Mouse (Mus musculus) neural tube, embryonic 15.5 days (tissue): ENCODE measurements at regions not wholly inside any gene's neighbourhood (a gene's known extent, or its start where the extent isn't known, plus 50 kb on each side); places are given as distances from the start of the nearest gene placed in this dataset.

Source experiments
- ATAC-seq: fragments of 200-750 bp; cut with Nextera tagmentation; 2 replicates; pipeline ENCODE4 v1.8.0; 2017; ENCODE audit warnings: mild to moderate bottlenecking, moderate TSS enrichment, moderate library complexity; ENCODE audit not compliant: low FRiP score
- H3K27ac ChIP-seq: fragments of 300-500 bp; sonication (generic); replicated peaks from 2 replicates; pipeline ENCODE4 v1.5.1; 2015; ENCODE audit warnings: mild to moderate bottlenecking, inconsistent platforms
- H3K27me3 ChIP-seq: fragments of 300-500 bp; sonication (generic); replicated peaks from 2 replicates; pipeline ENCODE4 v1.6.1; 2015; ENCODE audit warnings: inconsistent platforms
- H3K36me3 ChIP-seq: fragments of 300-500 bp; sonication (generic); 2 replicates; pipeline ENCODE4 v1.6.1; 2015; ENCODE audit warnings: inconsistent platforms
- H3K4me1 ChIP-seq: fragments of 300-500 bp; sonication (generic); 2 replicates; pipeline ENCODE4 v1.6.1; 2015; ENCODE audit warnings: inconsistent platforms
- H3K4me2 ChIP-seq: fragments of 300-500 bp; sonication (generic); 2 replicates; pipeline ENCODE4 v1.6.1; 2015; ENCODE audit warnings: inconsistent platforms, mild to moderate bottlenecking, moderate library complexity
- H3K4me3 ChIP-seq: fragments of 300-500 bp; sonication (generic); replicated peaks from 2 replicates; pipeline ENCODE4 v1.5.1; 2015; ENCODE audit warnings: mild to moderate bottlenecking, inconsistent platforms
- H3K9ac ChIP-seq: fragments of 300-500 bp; sonication (generic); replicated peaks from 2 replicates; pipeline ENCODE4 v1.6.1; 2015; ENCODE audit warnings: mild to moderate bottlenecking, inconsistent platforms
- H3K9me3 ChIP-seq: fragments of 300-500 bp; sonication (generic); replicated peaks from 2 replicates; pipeline ENCODE4 v1.6.1; 2016; ENCODE audit warnings: inconsistent platforms
- WGBS: fragments of 180-500 bp; shearing (Covaris S2); methylation state at CpG from one replicate; pipeline ENCODE4 v1.1.7; 2015; ENCODE audit warnings: mixed read lengths; 5-methylcytosine and 5-hydroxymethylcytosine counted together

DNA sequence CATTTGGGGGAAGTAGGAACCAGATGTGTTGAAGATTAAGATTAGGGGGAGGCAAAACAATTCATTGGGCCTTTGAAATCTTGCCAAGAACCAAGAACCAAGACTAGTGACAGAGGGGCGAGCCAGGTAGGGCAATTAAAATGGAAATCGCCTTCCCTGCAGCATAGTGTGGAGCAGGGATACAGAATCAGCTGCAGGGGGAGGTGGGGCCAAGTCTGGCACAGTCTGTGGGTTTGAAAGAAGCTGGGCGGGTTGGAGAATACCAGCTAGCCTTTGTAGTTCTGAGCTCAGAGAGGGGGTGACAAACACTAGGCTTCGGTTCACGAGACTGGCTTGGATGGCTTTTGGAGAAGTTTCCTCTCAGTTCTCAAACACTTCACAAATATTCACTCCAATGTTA, 414.3 kb upstream of the Ubash3b start:
- 19% methylated on average over 5 of the region's 5 CpGs for WGBS
- no peak overlapping the region for H3K9ac ChIP-seq

GRCm38 (mm10) chr9:41570262-41570661, 408.8 kb upstream of the Ubash3b start:
- H3K4me1 ChIP-seq = peaks cover 2% of the 10 kb centered on the region; the same call in 1 of the 2 replicates
- H3K36me3 ChIP-seq = no peaks in the 10 kb centered on the region
- H3K27me3 ChIP-seq = no peaks in the 10 kb centered on the region
- H3K27ac ChIP-seq = no peak overlapping the region
- H3K4me2 ChIP-seq = no peak overlapping the region
- no peak for ATAC-seq
- 81% methylated on average over 4 of the region's 4 CpGs for WGBS
- H3K4me3 ChIP-seq = no peak overlapping the region
- H3K9ac ChIP-seq = no peak overlapping the region
- no peaks in the 10 kb centered on the region for H3K9me3 ChIP-seq

More for the DNA sequence above, 414.3 kb upstream of the Ubash3b start:
- Histone ChIP-seq H3K27ac (peak overlapping the region; percentile 60), H3K9me3 (no peaks in the 10 kb centered on the region), H3K36me3 (no peaks in the 10 kb centered on the region), H3K4me2 (no peak overlapping the region), H3K4me1 (peaks cover 30% of the 10 kb centered on the region), H3K4me3 (no peak overlapping the region), H3K27me3 (no peaks in the 10 kb centered on the region)
- ATAC-seq = no peak

- ATAC-seq = no peak
- H3K4me2 ChIP-seq = no peak overlapping the region
- no peak overlapping the region for H3K9ac ChIP-seq
- H3K4me3 ChIP-seq = no peak overlapping the region
- H3K27me3 ChIP-seq = no peaks in the 10 kb centered on the region
- peaks cover 3% of the 10 kb centered on the region; the same call in 1 of the 2 replicates for H3K36me3 ChIP-seq
- no peaks in the 10 kb centered on the region for H3K9me3 ChIP-seq
- no peak overlapping the region for H3K27ac ChIP-seq
- WGBS = 64% methylated on average over 5 of the region's 5 CpGs
- 0 out of 2 replicates have a peak, but pooled peaks cover 2% of the 10 kb centered on the region for H3K4me1 ChIP-seq
These were observed 405.0 kb upstream of the Ubash3b start for GRCm38 (mm10) chr9:41566496-41566895.

DNA sequence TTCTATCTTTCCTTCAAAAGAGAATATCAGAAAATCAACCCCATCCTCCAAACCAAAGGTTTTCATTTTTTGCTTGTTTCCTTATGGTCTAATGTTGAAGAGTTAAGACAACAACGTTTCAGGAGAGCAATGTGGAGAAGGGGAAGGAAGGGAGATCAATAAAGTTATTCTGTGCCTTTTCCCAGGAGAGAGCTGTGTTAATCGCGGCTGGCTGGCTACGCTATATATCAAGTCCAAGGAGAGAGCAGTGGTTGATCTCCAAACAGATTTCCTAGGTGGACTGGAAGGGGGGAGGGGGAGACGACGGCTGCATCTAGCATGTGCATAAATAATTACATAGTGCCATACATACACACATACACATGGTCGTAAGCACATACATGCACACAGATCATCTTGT, 404.3 kb upstream of the Ubash3b start:
- H3K9ac ChIP-seq = no peak overlapping the region
- no peaks in the 10 kb centered on the region for H3K9me3 ChIP-seq
- no peaks in the 10 kb centered on the region for H3K4me1 ChIP-seq
- H3K4me3 ChIP-seq = no peak overlapping the region
- no peak overlapping the region for H3K27ac ChIP-seq
- H3K27me3 ChIP-seq = no peaks in the 10 kb centered on the region
- WGBS = 34% methylated on average over 7 of the region's 7 CpGs
- peak; percentile 28; the same call in 1 of the 2 replicates for ATAC-seq
- H3K4me2 ChIP-seq = peak overlapping the region; percentile 35
- peaks cover 3% of the 10 kb centered on the region; the same call in 1 of the 2 replicates for H3K36me3 ChIP-seq

DNA sequence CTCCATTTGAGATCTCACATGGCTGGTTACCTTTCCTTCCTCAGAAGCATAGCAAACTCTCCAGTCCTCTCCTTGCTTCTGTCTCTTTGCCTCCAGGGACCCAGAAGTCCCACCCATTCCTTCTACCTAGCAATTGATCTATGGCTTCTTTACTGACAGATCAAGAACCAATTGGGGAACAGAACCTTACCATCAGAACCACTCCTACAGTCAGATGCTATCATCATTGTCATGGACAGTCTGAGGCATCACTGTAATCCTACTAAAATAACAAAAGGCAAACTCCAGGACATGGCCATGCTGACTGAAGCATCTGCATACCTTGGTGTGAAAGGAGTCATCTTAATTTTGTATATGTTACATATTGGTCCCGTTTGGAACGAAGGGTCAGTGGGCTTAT, 401.9 kb upstream of the Ubash3b start:
- H3K27me3 ChIP-seq = no peaks in the 10 kb centered on the region
- WGBS = 94% methylated on average over 2 of the region's 2 CpGs

DNA sequence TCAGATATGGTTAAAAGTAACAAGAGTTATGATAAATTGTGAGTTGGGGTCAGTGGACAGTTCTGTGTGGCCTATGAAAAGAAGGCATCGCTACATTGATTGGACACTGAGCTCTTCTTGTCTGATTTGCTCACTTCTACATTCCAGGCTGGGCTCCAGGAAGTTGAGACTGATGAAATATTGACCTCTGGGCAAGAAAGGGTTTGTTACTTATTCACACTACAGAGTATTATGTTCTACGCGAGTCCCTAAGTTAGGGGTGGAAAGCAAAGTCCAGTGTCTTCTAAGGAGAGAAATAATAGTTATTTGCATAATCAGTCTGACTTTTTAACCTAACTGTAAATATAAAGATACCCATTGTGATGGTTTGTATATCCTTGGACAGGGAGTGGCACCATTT, 397.0 kb upstream of the Ubash3b start:
- no peak overlapping the region for H3K4me3 ChIP-seq
- no peaks in the 10 kb centered on the region for H3K9me3 ChIP-seq
- H3K27ac ChIP-seq = no peak overlapping the region
- H3K9ac ChIP-seq = no peak overlapping the region
- no peaks in the 10 kb centered on the region for H3K27me3 ChIP-seq
- H3K4me1 ChIP-seq = no peaks in the 10 kb centered on the region
- ATAC-seq = no peak
- peaks cover 3% of the 10 kb centered on the region; the same call in 1 of the 2 replicates for H3K36me3 ChIP-seq
- H3K4me2 ChIP-seq = no peak overlapping the region
- WGBS = 98% methylated on average over 3 of the region's 3 CpGs

More for the DNA sequence above, 401.9 kb upstream of the Ubash3b start:
- no peak overlapping the region for H3K27ac ChIP-seq
- H3K36me3 ChIP-seq = peaks cover 3% of the 10 kb centered on the region; the same call in 1 of the 2 replicates
- H3K4me3 ChIP-seq = no peak overlapping the region
- H3K9me3 ChIP-seq = no peaks in the 10 kb centered on the region
- no peak overlapping the region for H3K4me2 ChIP-seq
- no peaks in the 10 kb centered on the region for H3K4me1 ChIP-seq
- H3K9ac ChIP-seq = no peak overlapping the region
- ATAC-seq = no peak

DNA sequence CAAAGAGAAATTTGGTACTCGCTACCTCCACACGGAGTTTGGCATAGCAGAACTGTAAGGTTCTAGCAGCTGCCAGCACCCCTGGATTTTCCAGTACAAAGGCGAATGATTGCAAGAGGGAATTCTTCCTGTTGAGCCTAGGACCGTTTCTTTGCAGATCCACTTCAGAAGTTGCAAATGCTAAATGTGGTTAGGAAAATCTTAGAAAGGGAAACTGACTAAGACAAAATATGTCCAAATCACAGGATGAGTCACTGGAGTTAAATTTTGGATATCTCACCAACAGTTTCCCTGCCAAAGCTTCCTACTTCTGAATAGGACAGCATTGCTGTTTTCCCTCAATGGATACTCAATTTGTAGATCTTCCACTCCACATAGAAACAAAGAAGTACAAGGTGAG, 395.4 kb upstream of the Ubash3b start:
- no peak overlapping the region for H3K4me3 ChIP-seq
- H3K4me1 ChIP-seq = no peaks in the 10 kb centered on the region
- H3K27me3 ChIP-seq = no peaks in the 10 kb centered on the region
- ATAC-seq = no peak
- H3K27ac ChIP-seq = no peak overlapping the region
- peaks cover 3% of the 10 kb centered on the region; the same call in 1 of the 2 replicates for H3K36me3 ChIP-seq
- H3K9me3 ChIP-seq = no peaks in the 10 kb centered on the region
- WGBS = 91% methylated on average over 4 of the region's 4 CpGs
- no peak overlapping the region for H3K4me2 ChIP-seq
- no peak overlapping the region for H3K9ac ChIP-seq

DNA sequence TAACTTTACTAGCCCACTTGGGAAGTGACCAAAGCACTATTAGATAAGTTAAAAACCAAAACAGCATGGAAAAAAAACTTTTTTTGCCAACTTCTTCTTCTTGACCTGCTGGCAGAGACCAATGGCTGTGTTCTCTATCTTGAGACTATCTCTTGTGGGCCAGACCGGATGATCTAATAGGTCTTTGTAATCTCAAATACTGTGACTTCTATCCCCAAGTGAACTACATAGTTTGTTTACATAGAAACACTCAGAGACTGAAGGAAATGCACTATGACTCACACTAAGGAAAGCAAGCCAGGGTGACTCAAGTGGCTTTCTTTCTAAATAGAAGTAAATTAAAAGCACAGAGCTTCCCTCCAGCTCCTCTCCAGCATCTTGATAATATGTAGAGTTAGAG, 384.3 kb upstream of the Ubash3b start:
- Histone ChIP-seq H3K4me1 (peaks cover 10% of the 10 kb centered on the region), H3K36me3 (no peaks in the 10 kb centered on the region), H3K4me2 (no peak overlapping the region), H3K27ac (no peak overlapping the region), H3K9ac (no peak overlapping the region), H3K9me3 (no peaks in the 10 kb centered on the region), H3K27me3 (no peaks in the 10 kb centered on the region), H3K4me3 (no peak overlapping the region)
- no peak for ATAC-seq
- 82% methylated on average over 1 of the region's 1 CpGs for WGBS

DNA sequence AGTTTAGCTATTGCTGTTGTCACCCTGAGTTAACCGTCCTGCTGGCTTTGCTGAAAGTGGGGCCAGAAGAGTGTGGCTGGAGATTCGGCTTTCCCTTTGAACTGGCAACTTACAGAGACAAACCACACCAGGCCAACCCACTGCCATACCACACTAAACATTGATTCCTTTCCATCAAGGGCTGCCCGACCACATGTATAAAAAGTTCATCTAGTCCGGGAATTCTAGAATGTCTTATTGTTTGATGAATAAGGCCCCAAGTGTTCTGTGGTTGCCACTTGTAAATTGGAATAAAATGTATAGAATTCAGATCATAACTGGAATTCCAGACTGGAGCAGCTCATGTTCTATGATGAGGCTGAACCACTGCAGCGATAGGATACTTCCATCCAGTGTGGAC, 381.0 kb upstream of the Ubash3b start:
- ATAC-seq = no peak
- no peaks in the 10 kb centered on the region for H3K27me3 ChIP-seq
- 91% methylated on average over 5 of the region's 5 CpGs for WGBS
- H3K36me3 ChIP-seq = no peaks in the 10 kb centered on the region
- H3K4me2 ChIP-seq = no peak overlapping the region
- H3K9me3 ChIP-seq = no peaks in the 10 kb centered on the region
- no peak overlapping the region for H3K27ac ChIP-seq
- no peak overlapping the region for H3K9ac ChIP-seq
- peaks cover 11% of the 10 kb centered on the region for H3K4me1 ChIP-seq
- H3K4me3 ChIP-seq = no peak overlapping the region

- H3K4me2 ChIP-seq = peak overlapping the region; percentile 11; the same call in 1 of the 2 replicates
- H3K27me3 ChIP-seq = no peaks in the 10 kb centered on the region
- ATAC-seq = peak; percentile 50; the same call in 1 of the 2 replicates
- H3K9ac ChIP-seq = no peak overlapping the region
- H3K9me3 ChIP-seq = no peaks in the 10 kb centered on the region
- H3K4me1 ChIP-seq = peaks cover 11% of the 10 kb centered on the region
- 30% methylated on average over 6 of the region's 6 CpGs for WGBS
- H3K4me3 ChIP-seq = no peak overlapping the region
- peak overlapping the region; percentile 63 for H3K27ac ChIP-seq
- 0 out of 2 replicates have a peak, but pooled peaks cover 3% of the 10 kb centered on the region for H3K36me3 ChIP-seq
These were observed 379.8 kb upstream of the Ubash3b start for GRCm38 (mm10) chr9:41541327-41541726.

DNA sequence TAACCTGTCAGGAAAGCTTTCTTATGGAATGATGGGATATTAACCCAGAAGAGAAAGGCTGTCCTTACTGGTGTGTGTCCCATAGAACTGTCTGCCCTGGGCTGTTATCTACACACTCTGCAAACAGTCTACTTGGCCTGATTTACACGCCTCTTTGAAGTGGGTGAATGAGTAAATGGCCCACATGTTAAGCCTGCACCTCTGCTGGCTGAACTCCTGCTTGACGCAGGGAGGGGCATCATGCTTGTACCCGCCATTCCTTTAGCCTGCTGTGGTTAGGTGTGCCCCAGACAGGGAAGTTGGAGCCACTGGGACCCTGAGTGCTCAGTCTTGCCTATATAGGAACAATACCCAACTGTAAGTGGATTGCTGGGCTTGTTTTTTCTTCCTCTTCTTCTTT, 371.3 kb upstream of the Ubash3b start:
- H3K36me3 ChIP-seq = 0 out of 2 replicates have a peak, but pooled peaks cover 3% of the 10 kb centered on the region
- WGBS = 69% methylated on average over 3 of the region's 3 CpGs
- no peak overlapping the region for H3K9ac ChIP-seq
- no peaks in the 10 kb centered on the region for H3K27me3 ChIP-seq
- no peak for ATAC-seq
- no peak overlapping the region for H3K4me2 ChIP-seq
- no peak overlapping the region for H3K4me3 ChIP-seq
- peaks cover 12% of the 10 kb centered on the region; the same call in 1 of the 2 replicates for H3K4me1 ChIP-seq
- H3K27ac ChIP-seq = 0 out of 2 replicates have a peak overlapping the region, but pooled peaks have one; percentile 11
- H3K9me3 ChIP-seq = no peaks in the 10 kb centered on the region

- no peak overlapping the region for H3K27ac ChIP-seq
- H3K36me3 ChIP-seq = 0 out of 2 replicates have a peak, but pooled peaks cover 3% of the 10 kb centered on the region
- WGBS = 74% methylated on average over 7 of the region's 7 CpGs
- H3K9me3 ChIP-seq = no peaks in the 10 kb centered on the region
- no peaks in the 10 kb centered on the region for H3K27me3 ChIP-seq
- peaks cover 15% of the 10 kb centered on the region for H3K4me1 ChIP-seq
- no peak overlapping the region for H3K4me2 ChIP-seq
- no peak overlapping the region for H3K4me3 ChIP-seq
- no peak overlapping the region for H3K9ac ChIP-seq
- ATAC-seq = no peak
These were observed 370.8 kb upstream of the Ubash3b start for GRCm38 (mm10) chr9:41532290-41532689.
